15 mouse cellular contexts compared by ENCODE assay signal in the genomic region with DNA sequence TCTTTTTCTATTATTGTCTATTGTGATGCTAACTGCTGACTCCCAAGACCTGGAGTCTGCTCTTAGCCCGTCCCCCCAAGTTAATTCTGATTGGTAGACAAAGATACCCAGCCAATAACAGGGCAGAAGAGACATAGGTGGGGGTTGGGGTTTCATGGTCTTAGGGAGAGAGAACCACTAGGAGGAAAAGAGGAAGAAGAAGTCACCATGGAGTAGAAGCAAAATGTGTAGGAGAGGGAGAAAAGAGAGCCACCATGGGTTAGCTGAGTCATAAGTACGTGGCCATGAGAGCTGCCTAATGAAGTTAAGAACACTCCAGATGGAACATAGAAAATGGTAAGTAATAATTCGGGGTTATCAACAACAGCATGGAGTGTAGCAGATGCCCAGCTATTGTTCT.
"Had no signal": no experiment of that assay in that cellular context is flagged by ENCODE, and none has a peak within 500 bp of the region (broad histone marks: within the 10 kb centered on the region; RNA-seq: fewer than 3 reads in every experiment).

No protein-coding gene starts in this region.

- DNase-seq: retina, postnatal 1 day; right cerebral cortex, adult 18-20 months; right cerebral cortex, postnatal 14 days; right cerebral cortex, postnatal 25 days; right cerebral cortex, postnatal 4 days; spleen, adult 18-20 months; thymus, adult 18-20 months; thymus, adult 2 months; thymus, postnatal 14 days; thymus, postnatal 25 days; thymus, postnatal 36 days; thymus, postnatal 4 days had no signal

- H3K27ac ChIP-seq: neural tube, embryonic 15.5 days; stomach, embryonic 15.5 days; stomach, postnatal 0 days had no signal

- H3K36me3 ChIP-seq: neural tube, embryonic 15.5 days; stomach, embryonic 15.5 days had no signal

- H3K4me1 ChIP-seq: neural tube, embryonic 15.5 days; stomach, embryonic 15.5 days had no signal

- H3K9me3 ChIP-seq: neural tube, embryonic 15.5 days; stomach, embryonic 15.5 days had no signal

- H3K27me3 ChIP-seq: neural tube, embryonic 15.5 days; stomach, embryonic 15.5 days had no signal

- H3K9ac ChIP-seq: neural tube, embryonic 15.5 days; stomach, embryonic 15.5 days had no signal

- H3K4me3 ChIP-seq: neural tube, embryonic 15.5 days; stomach, embryonic 15.5 days had no signal

- H3K4me2 ChIP-seq: neural tube, embryonic 15.5 days; stomach, embryonic 15.5 days had no signal
